In genomic region chr11:107683544-107684465, GRCm38 (mm10) we compare ENCODE assay signal across 14 mouse cellular contexts. TPM values are rescaled to one million over a fixed set of nuclear protein-coding genes. Genes with fewer than 3 reads are reported as not detected.
A peak's percentile ranks its signal among the peaks of the same experiment; 100 is the strongest.
DNase-seq lines count a peak whose midpoint lies in the region; ATAC-seq lines count a peak whose summit lies in the region.
"Had no signal": no experiment of that assay in that cellular context is flagged by ENCODE, and none has a peak within 500 bp of the region (broad histone marks: within the 10 kb centered on the region; RNA-seq: fewer than 3 reads in every experiment).

No protein-coding gene starts in this region.

- H3K4me1 ChIP-seq in hindbrain, embryonic 12.5 days = peaks cover 24% of the 10 kb centered on the region
- peaks cover 25% of the 10 kb centered on the region for H3K4me1 ChIP-seq in midbrain, embryonic 15.5 days
- H3K4me1 ChIP-seq: liver, embryonic 12.5 days had no signal

- H3K9ac ChIP-seq in hindbrain, embryonic 12.5 days = no peak overlapping the region
- no peak overlapping the region for H3K9ac ChIP-seq in midbrain, embryonic 15.5 days
- H3K9ac ChIP-seq: liver, embryonic 12.5 days had no signal

- H3K4me2 ChIP-seq in hindbrain, embryonic 12.5 days (replicated peaks) = no peak overlapping the region
- H3K4me2 ChIP-seq in midbrain, embryonic 15.5 days = no peak overlapping the region
- H3K4me2 ChIP-seq: liver, embryonic 12.5 days had no signal

- 42% methylated on average over 19 of the region's 19 CpGs for WGBS in hindbrain, embryonic 12.5 days
- 44% methylated on average over 19 of the region's 19 CpGs for whole genome bisulfite sequencing in midbrain, embryonic 15.5 days

- ATAC-seq in hindbrain, embryonic 12.5 days (ENCODE audit: low FRiP score) = no peak; the same call in 1 of the 2 replicates
- no peak for ATAC-seq in midbrain, embryonic 15.5 days (replicated peaks)
- ATAC-seq in megakaryocyte-erythroid progenitor cell, adult 5-6 weeks (replicated peaks; ENCODE audit: low FRiP score, low TSS enrichment, poor library complexity, severe bottlenecking) = no peak
- ATAC-seq: liver, embryonic 12.5 days had no signal

- H3K27me3 ChIP-seq in hindbrain, embryonic 12.5 days = no peaks in the 10 kb centered on the region
- no peaks in the 10 kb centered on the region for H3K27me3 ChIP-seq in midbrain, embryonic 15.5 days (replicated peaks)
- H3K27me3 ChIP-seq: liver, embryonic 12.5 days had no signal

- peak overlapping the region; percentile 58 for H3K27ac ChIP-seq in hindbrain, embryonic 12.5 days
- H3K27ac ChIP-seq in midbrain, embryonic 15.5 days = peak overlapping the region; percentile 39
- H3K27ac ChIP-seq: liver, embryonic 12.5 days had no signal

- peak; percentile 30 for DNase-seq in embryo, embryonic 11 days
- DNase-seq in embryo, embryonic 9.5 days (ENCODE audit: extremely low spot score) = no peak
- peak; percentile 58 for DNase-seq in Muller cell, postnatal 12 days (ENCODE audit: inconsistent ontology term)
- no peak for DNase-seq in MN1 (ENCODE audit: low spot score)
- DNase-seq in c-Kit-positive CD71-positive TER-119-positive erythroid progenitor cells, embryonic 14.5 days (ENCODE audit: low spot score) = no peak
- DNase-seq: cerebellum, adult 9-11 months; gastrocnemius, postnatal 36 days; kidney, adult 8-10 months; layer of hippocampus, postnatal 36 days had no signal

- peaks cover 23% of the 10 kb centered on the region for H3K36me3 ChIP-seq in hindbrain, embryonic 12.5 days
- peaks cover 12% of the 10 kb centered on the region; the same call in 1 of the 2 replicates for H3K36me3 ChIP-seq in midbrain, embryonic 15.5 days (replicated peaks)

- no peaks in the 10 kb centered on the region for H3K9me3 ChIP-seq in hindbrain, embryonic 12.5 days (replicated peaks)
- no peaks in the 10 kb centered on the region for H3K9me3 ChIP-seq in midbrain, embryonic 15.5 days
- H3K9me3 ChIP-seq: liver, embryonic 12.5 days had no signal

- H3K4me3 ChIP-seq in hindbrain, embryonic 12.5 days = no peak overlapping the region
- H3K4me3 ChIP-seq in midbrain, embryonic 15.5 days = no peak overlapping the region
- H3K4me3 ChIP-seq: liver, embryonic 12.5 days had no signal

RNA-seq across cellular contexts. Expression of gene Cacng1, which starts 32.5 kb away (rescaled TPM):
- 0.50 and 1.9 TPM in 2 replicates for polyA plus RNA-seq in hindbrain, embryonic 12.5 days (2016; fragmentation: Nextera tagmentation; extraction: Ambion mirVana)
- 0.22 and 0.23 TPM in 2 replicates for polyA plus RNA-seq in midbrain, embryonic 15.5 days (2015; fragmentation: Nextera tagmentation; extraction: Ambion mirVana)
- not detected in 2 replicates for total RNA-seq in megakaryocyte-erythroid progenitor cell, adult 5-6 weeks (2014; fragmentation: Nextera tagmentation)
- not detected in 2 replicates for total RNA-seq in megakaryocyte-erythroid progenitor cell, adult 5-6 weeks (2017)
- total RNA-seq: layer of hippocampus, postnatal 36 days had no signal
- polyA plus RNA-seq: heart, postnatal 0 days; liver, embryonic 12.5 days had no signal

Comparison
In these comparisons a context has a peak if more than half of its experiments do, and no peak if none do; other contexts are left out.
1. DNase-seq: peak in embryo, embryonic 11 days (single experiment) and Muller cell, postnatal 12 days (single experiment); none in embryo, embryonic 9.5 days (single experiment), MN1 (single experiment) and c-Kit-positive CD71-positive TER-119-positive erythroid progenitor cells, embryonic 14.5 days (single experiment).